Mouse (Mus musculus): ENCODE measurements around the gene Rfx8.

DNA sequence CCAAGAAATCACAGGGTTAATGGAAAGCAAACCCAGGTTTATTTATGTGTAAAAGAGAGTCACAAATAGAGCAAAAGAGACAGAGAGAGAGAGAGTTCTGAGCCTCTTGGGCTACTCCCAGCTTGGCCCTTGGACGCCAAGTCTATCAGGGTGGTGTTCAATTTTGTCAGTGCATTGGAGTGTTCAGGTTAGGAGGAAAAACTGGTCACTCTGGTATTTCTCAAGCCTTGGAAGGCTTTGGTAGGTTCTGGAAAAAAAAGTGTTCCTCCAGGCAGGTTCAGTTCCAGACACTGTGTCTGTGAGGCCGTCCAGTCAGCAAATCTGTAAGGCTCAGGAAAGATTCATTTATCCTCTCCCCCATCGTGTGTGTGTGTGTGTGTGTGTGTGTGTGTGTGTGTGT is 95.3 kb downstream of the Rfx8 start:
- no peak for TF ChIP-seq CTCF (IDR thresholded peaks at IDR 0.05)
- TF ChIP-seq EP300 (IDR thresholded peaks at IDR 0.05), result no peak

Measured in lung, postnatal 0 days (tissue).